Mouse (Mus musculus): ENCODE measurements around the gene Gcgr. TPM values are rescaled to one million over a fixed set of nuclear protein-coding genes. Genes with fewer than 3 reads are reported as not detected.

Gene Gcgr
- total and polyA plus RNA-seq, 3 experiments = 0.68 to 2.1 (median 0.73) TPM

DNA sequence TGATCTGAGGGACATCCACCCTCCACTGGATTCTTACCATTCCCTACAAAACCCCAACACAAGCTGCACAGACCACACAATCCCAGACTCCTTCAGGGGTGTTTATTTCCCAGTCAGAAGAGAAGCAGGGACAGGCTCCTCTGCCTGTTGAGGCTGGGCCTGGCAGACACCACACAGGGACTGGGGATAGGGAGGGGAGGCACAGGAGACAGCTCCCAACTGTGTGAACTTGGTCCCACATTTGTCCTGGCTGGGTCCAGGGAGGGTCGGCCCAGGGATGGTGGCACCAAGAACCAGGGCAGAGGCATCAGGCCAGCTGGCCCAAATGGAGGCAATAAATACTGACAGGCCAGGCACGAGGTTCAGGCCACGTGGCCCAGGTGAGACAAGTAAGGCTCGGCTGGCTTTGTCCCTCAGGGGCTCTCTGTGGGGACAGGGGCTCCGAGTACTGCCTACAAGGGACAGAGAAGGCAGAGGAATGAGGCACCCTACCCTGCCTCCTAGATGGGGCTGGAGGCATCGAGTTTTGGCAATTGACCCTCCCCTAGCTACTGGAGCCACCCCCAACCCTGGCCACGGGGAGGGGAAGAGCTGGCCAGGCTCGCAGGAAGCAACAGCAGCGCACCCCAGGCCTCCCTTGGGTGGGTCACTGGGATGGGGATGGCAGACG, 47.7 kb downstream of the Gcgr start:
- Histone ChIP-seq H3K4me1 (ENCODE audit: control insufficient read depth, insufficient read depth, low read length) (peaks cover 8% of the 10 kb centered on the region), H3K9ac (ENCODE audit: low read depth, low read length) (no peak overlapping the region), H3K36me3 (ENCODE audit: control insufficient read depth, insufficient read depth, low read length) (peaks cover 6% of the 10 kb centered on the region), H3K4me3 (no peak overlapping the region), H3K27me3 (ENCODE audit: control insufficient read depth, insufficient read depth, low read length) (no peaks in the 10 kb centered on the region), H3K27ac (no peak overlapping the region), H3K79me2 (replicated peaks; ENCODE audit: control insufficient read depth, insufficient read depth, low read length) (peaks cover 5% of the 10 kb centered on the region)
- peak in 1 of 2 experiments; percentile 33 for DNase-seq
- TF ChIP-seq CTCF (IDR thresholded peaks at IDR 0.05) (no peak), EP300 (IDR thresholded peaks at IDR 0.05; ENCODE audit: insufficient read depth, low read depth, low read length) (no peak), POLR2A (IDR thresholded peaks at IDR 0.05; ENCODE audit: insufficient read depth, low read depth, low read length) (no peak)
- intact Hi-C loops (cut with DNase I) = loop anchor here (2.0 kb wide), 1 partner anchor 63 kb away; no protein-coding TSS in a partner anchor
- WGBS = 75% methylated on average over 10 of the region's 10 CpGs

DNA sequence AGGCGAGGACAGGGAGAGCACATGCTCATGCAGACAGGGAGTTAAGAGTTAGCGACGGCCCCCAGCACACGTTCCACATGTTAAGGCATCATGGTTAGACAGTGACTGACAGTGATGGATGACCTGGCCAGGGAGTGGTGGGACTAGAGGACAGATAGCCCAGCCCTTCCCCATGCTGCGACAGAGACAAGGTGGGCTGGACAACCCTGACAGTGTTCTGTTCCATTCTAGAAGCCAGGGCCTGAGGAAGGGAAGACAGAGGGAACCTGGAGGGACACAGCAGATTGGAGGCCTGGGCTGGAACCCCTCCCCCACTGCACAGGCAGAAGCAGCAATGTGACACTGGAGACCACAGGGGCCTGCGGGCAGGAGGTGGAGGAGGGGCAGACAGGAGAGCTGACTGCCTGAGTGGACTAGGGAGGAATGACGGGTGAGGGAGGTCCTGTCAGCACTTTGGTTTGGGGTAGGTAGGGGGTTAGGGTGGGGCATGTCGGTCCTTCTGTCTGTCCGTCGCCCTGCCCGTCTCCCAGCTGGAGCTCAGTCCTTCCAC, 48.3 kb downstream of the Gcgr start:
- H3K9ac ChIP-seq (ENCODE audit: low read depth, low read length) = no peak overlapping the region
- intact Hi-C loops (cut with DNase I) = loop anchor here (2.0 kb wide), 1 partner anchor 64 kb away; no protein-coding TSS in a partner anchor
- WGBS = 79% methylated on average over 11 of the region's 11 CpGs

DNA sequence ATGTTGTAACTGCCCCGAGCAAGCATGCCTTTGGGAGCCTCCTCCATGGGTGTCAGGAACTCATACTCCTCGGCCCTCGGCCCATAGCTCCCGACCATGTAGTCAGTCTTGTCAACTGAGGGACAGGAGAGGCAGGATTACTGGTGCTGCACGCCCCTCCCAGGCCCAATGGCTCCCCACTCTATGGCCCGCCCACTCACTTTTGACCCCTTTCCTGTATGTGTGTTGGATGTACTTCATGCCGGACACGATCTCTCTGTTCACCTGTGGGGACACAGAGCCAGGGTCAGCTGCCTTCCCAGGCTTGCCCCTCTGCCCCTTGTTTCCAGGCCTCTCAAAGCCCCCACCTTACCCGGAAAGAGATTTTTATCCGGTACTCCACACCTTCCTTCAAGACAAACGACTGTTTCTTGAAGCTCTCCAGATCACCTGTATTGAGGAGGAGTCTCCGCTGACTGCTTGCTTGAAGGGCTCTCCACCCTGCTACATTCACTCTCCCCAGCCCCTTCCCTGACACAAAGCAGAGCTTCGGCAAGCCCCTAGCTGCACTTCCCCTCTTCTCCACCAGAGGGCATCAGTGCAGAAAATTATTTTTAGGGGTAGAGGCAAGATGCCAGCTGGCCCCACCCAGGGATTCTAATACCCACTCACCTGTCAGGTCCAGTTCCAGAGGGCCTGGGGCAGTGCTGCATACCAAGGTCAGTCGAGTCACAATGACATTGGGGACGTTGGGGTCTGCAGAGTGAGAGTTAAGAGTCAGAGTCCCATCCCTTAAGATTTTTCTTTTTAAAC, 49.0 kb downstream of the Gcgr start:
- Histone ChIP-seq H3K4me3 (peak overlapping the region; percentile 72), H3K79me2 (replicated peaks; ENCODE audit: control insufficient read depth, insufficient read depth, low read length) (peaks cover 5% of the 10 kb centered on the region), H3K27me3 (ENCODE audit: control insufficient read depth, insufficient read depth, low read length) (no peaks in the 10 kb centered on the region), H3K27ac (peak overlapping the region; percentile 94), H3K4me1 (ENCODE audit: control insufficient read depth, insufficient read depth, low read length) (peaks cover 7% of the 10 kb centered on the region), H3K9ac (ENCODE audit: low read depth, low read length) (no peak overlapping the region), H3K36me3 (ENCODE audit: control insufficient read depth, insufficient read depth, low read length) (peaks cover 6% of the 10 kb centered on the region)
- 49% methylated on average over 15 of the region's 15 CpGs for WGBS
- TF ChIP-seq POLR2A (IDR thresholded peaks at IDR 0.05; ENCODE audit: insufficient read depth, low read depth, low read length) = no peak
- 0 out of 2 replicates have a peak, but pooled peaks have one; percentile 32 for TF ChIP-seq EP300 (IDR thresholded peaks at IDR 0.05; ENCODE audit: insufficient read depth, low read depth, low read length)
- intact Hi-C loops (cut with DNase I) = loop anchor here (2.0 to 5.0 kb wide), 3 partner anchors 32 to 133 kb away; partner anchors contain the start of genes Cenpx, Lrrc45 and Mcrip1
- DNase-seq = peak; percentile 65 to 84

More for the DNA sequence above, 48.3 kb downstream of the Gcgr start:
- no peaks in the 10 kb centered on the region for H3K27me3 ChIP-seq (ENCODE audit: control insufficient read depth, insufficient read depth, low read length)
- H3K27ac ChIP-seq = no peak overlapping the region
- H3K36me3 ChIP-seq (ENCODE audit: control insufficient read depth, insufficient read depth, low read length) = peaks cover 6% of the 10 kb centered on the region
- no peak overlapping the region for H3K4me3 ChIP-seq
- TF ChIP-seq POLR2A (IDR thresholded peaks at IDR 0.05; ENCODE audit: insufficient read depth, low read depth, low read length) (0 out of 2 replicates have a peak, but pooled peaks have one; percentile 15), CTCF (IDR thresholded peaks at IDR 0.05) (no peak)
- peaks cover 8% of the 10 kb centered on the region for H3K4me1 ChIP-seq (ENCODE audit: control insufficient read depth, insufficient read depth, low read length)
- H3K79me2 ChIP-seq (replicated peaks; ENCODE audit: control insufficient read depth, insufficient read depth, low read length) = peaks cover 5% of the 10 kb centered on the region
- peak in 1 of 2 experiments; percentile 30 for DNase-seq

DNA sequence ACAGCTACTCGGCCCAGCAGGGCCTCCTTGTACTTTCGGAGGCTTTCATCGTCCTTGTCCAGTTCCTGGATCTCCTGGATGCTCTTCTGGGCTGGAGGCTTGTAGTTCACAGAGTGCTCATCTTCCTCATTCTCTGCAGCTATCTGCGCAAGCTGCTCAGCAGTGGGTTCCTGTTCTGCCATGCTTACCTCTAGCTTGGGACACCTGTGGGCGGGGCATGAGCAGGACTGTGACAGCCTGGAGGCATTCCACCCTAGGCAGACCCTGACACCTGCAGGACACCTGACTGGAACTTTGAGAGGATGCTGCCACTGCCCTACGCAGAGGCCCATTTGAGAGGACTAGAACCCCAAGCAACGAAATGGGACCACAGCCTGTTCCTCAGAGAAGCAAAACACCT, 49.7 kb downstream of the Gcgr start:
- Histone ChIP-seq H3K4me3 (peak overlapping the region; percentile 72), H3K9ac (ENCODE audit: low read depth, low read length) (peak overlapping the region; percentile 98), H3K27me3 (ENCODE audit: control insufficient read depth, insufficient read depth, low read length) (no peaks in the 10 kb centered on the region), H3K79me2 (replicated peaks; ENCODE audit: control insufficient read depth, insufficient read depth, low read length) (peaks cover 5% of the 10 kb centered on the region), H3K36me3 (ENCODE audit: control insufficient read depth, insufficient read depth, low read length) (peaks cover 6% of the 10 kb centered on the region), H3K4me1 (ENCODE audit: control insufficient read depth, insufficient read depth, low read length) (peaks cover 7% of the 10 kb centered on the region), H3K27ac (peak overlapping the region; percentile 94)
- TF ChIP-seq EP300 (IDR thresholded peaks at IDR 0.05; ENCODE audit: insufficient read depth, low read depth, low read length) = no peak
- TF ChIP-seq CTCF (IDR thresholded peaks at IDR 0.05) = no peak
- TF ChIP-seq POLR2A (IDR thresholded peaks at IDR 0.05; ENCODE audit: insufficient read depth, low read depth, low read length) = no peak
- WGBS = 41% methylated on average over 7 of the region's 7 CpGs
- peak; percentile 22 to 38 for DNase-seq
- intact Hi-C loops (cut with DNase I) = loop anchor here (5.0 kb wide), 2 partner anchors 33 to 132 kb away; partner anchors contain the start of genes Cenpx, Lrrc45 and Mcrip1

DNA sequence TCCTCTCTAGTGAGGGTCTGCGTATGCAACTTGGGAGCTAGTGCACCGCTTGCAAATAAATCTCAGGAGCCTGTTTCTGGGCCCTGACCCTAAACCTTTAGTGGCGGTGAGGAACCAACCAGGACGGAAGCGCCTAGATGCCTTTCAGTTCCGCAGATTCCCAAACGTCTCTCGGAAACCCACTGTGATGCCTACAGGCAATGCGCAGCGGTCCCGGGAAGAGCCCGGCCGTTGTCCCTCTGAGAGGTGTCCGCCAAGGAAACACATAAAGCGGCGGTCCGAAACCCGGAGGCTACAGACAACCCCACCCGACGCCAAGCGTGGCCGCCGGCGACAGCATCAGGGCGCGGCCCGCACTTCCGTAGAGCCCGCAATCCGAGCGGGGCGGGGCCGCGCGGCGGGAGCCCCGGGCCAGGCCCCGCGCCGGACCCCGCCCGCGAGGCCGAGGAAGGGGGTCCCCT, 50.4 kb downstream of the Gcgr start:
- intact Hi-C loops (cut with DNase I) = loop anchor here (1.0 to 5.0 kb wide), 3 partner anchors 8 to 131 kb away; partner anchors contain the start of genes Cenpx, Lrrc45, Mcrip1 and P4hb

More for the DNA sequence above, 50.4 kb downstream of the Gcgr start:
- Histone ChIP-seq H3K9ac (ENCODE audit: low read depth, low read length) (peak overlapping the region; percentile 98), H3K4me1 (ENCODE audit: control insufficient read depth, insufficient read depth, low read length) (peaks cover 7% of the 10 kb centered on the region), H3K27me3 (ENCODE audit: control insufficient read depth, insufficient read depth, low read length) (no peaks in the 10 kb centered on the region), H3K36me3 (ENCODE audit: control insufficient read depth, insufficient read depth, low read length) (peaks cover 6% of the 10 kb centered on the region), H3K79me2 (replicated peaks; ENCODE audit: control insufficient read depth, insufficient read depth, low read length) (peaks cover 5% of the 10 kb centered on the region), H3K4me3 (peak overlapping the region; percentile 72), H3K27ac (peak overlapping the region; percentile 94)
- WGBS = 1% methylated on average over 43 of the region's 44 CpGs
- TF ChIP-seq EP300 (IDR thresholded peaks at IDR 0.05; ENCODE audit: insufficient read depth, low read depth, low read length) (no peak), CTCF (IDR thresholded peaks at IDR 0.05) (no peak), POLR2A (IDR thresholded peaks at IDR 0.05; ENCODE audit: insufficient read depth, low read depth, low read length) (no peak)
- peak; percentile 74 to 75 for DNase-seq

All from heart, adult 2 months (tissue).